Mouse (Mus musculus): Measurements from ENCODE around the gene Itga5.
"Not testable (repeated sequence)": the region's sequence is repeated elsewhere in the genome, so short reads cannot be mapped to it uniquely, and the experiment has no call there.

Gene Itga5

GRCm38 (mm10) chr15:103366376-103367149 is at the start of gene Itga5:
Gene Itga5 (minus strand): TSS chr15:103366763.
- DNase-seq: peak; percentile 41 to 48

GRCm38 (mm10) chr15:103405586-103405985 is 39.0 kb upstream of the Itga5 start:
- DNase-seq: not testable (repeated sequence)

GRCm38 (mm10) chr15:103401361-103401760 is 34.8 kb upstream of the Itga5 start:
- no peak for DNase-seq

- no peak for DNase-seq
Observed at GRCm38 (mm10) chr15:103393577-103393976, 27.0 kb upstream of the Itga5 start.

- no peak for DNase-seq
Observed at GRCm38 (mm10) chr15:103388556-103389145, 22.1 kb upstream of the Itga5 start.

- DNase-seq: no peak
Observed at GRCm38 (mm10) chr15:103383771-103384488, 17.4 kb upstream of the Itga5 start.

GRCm38 (mm10) chr15:103382795-103383406 is 16.3 kb upstream of the Itga5 start:
- DNase-seq: no peak

- no peak for DNase-seq
Observed at GRCm38 (mm10) chr15:103382075-103382474, 15.5 kb upstream of the Itga5 start.

- DNase-seq: no peak
Observed at GRCm38 (mm10) chr15:103378665-103379356, 12.2 kb upstream of the Itga5 start.

- no peak for DNase-seq
Observed at GRCm38 (mm10) chr15:103377752-103378664, 11.4 kb upstream of the Itga5 start.

GRCm38 (mm10) chr15:103376837-103377269 is 10.3 kb upstream of the Itga5 start:
- DNase-seq: no peak

- no peak for DNase-seq
Observed at GRCm38 (mm10) chr15:103375112-103375800, 8.7 kb upstream of the Itga5 start.

- no peak for DNase-seq
Observed at GRCm38 (mm10) chr15:103372461-103372860, 5.9 kb upstream of the Itga5 start.

GRCm38 (mm10) chr15:103371741-103372140 is 5.2 kb upstream of the Itga5 start:
- DNase-seq: no peak

GRCm38 (mm10) chr15:103371208-103371607 is 4.6 kb upstream of the Itga5 start:
- no peak for DNase-seq

GRCm38 (mm10) chr15:103370462-103370861 is 3.9 kb upstream of the Itga5 start:
- no peak for DNase-seq

GRCm38 (mm10) chr15:103369123-103369522 is 2.6 kb upstream of the Itga5 start:
- no peak for DNase-seq

- no peak for DNase-seq
Observed at GRCm38 (mm10) chr15:103368179-103368940, 1.8 kb upstream of the Itga5 start.

- DNase-seq: peak; percentile 72 to 79
Observed at GRCm38 (mm10) chr15:103365471-103366375, 840 bp downstream of the Itga5 start.
